Mouse (Mus musculus) lung, adult 2 months (tissue): ENCODE results near the gene Pias4.
A peak's percentile ranks its signal among the peaks of the same experiment; 100 is the strongest.

Source experiments
- CTCF ChIP-seq: fragments of 200-500 bp; IDR thresholded peaks from 2 replicates; pipeline ENCODE4 v1.5.1; 2011; ENCODE audit warnings: mild to moderate bottlenecking, low read length, control low read depth; ENCODE audit not compliant: insufficient read depth
- POLR2A ChIP-seq: fragments of 200-500 bp; IDR thresholded peaks from 2 replicates; pipeline ENCODE4 v1.6.1; 2011; ENCODE audit warnings: low read depth, mild to moderate bottlenecking, control low read depth, low read length, borderline replicate concordance; ENCODE audit errors: extremely low read depth

DNA sequence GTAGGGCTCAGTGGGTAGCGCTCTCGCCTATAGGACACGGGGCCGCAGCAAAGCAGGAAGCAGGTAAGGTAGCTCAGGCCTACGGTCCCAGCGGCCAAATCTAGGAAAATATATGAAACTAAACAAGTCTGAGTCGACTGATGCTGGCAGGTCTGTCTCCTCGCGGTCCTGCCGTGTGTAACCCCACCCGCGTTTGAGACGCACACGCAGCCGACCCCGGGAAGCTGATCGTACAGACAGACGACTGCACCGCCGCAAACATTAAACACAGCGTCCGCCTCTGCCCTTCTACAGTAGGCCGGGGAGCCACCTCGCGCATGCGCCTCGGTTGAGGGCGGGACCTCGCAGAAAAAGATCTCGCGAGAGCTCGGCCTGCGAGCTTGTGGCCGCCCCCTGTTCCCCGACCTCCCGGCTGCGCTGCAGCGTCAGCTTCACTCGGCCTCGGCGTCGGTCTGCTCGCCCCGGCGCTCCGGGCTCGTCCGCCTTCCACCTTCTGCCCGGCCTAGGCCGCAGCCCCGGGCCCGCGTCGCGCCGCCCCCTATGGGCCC lies 62.1 kb downstream of the Pias4 start, which contains the start of gene Map2k2:
- TF ChIP-seq CTCF (no peak), POLR2A (peak; percentile 100)
